Mouse (Mus musculus) cortical plate, adult 2 months (tissue): ENCODE measurements around the gene Zfp771.

Source experiments
- CTCF ChIP-seq: fragments of 200-500 bp; IDR thresholded peaks from 2 replicates; pipeline ENCODE4 v1.5.1; 2011; ENCODE audit warnings: mild to moderate bottlenecking, control low read depth, low read length; ENCODE audit not compliant: insufficient read depth; ENCODE audit errors: extremely low read depth
- POLR2A ChIP-seq: fragments of 200-500 bp; IDR thresholded peaks from 2 replicates; pipeline ENCODE4 v1.6.1; 2011; ENCODE audit warnings: mild to moderate bottlenecking, low read length, control low read depth; ENCODE audit not compliant: insufficient read depth; ENCODE audit errors: extremely low read depth

- TF ChIP-seq CTCF (no peak), POLR2A (no peak)
Observed at GRCm38 (mm10) chr7:127289306-127289705, 45.2 kb downstream of the Zfp771 start.
